Mouse (Mus musculus): ENCODE data around the gene Unc5c.
A peak's percentile ranks its signal among the peaks of the same experiment; 100 is the strongest.

GRCm38 (mm10) chr3:141838864-141839263 lies 373.8 kb downstream of the Unc5c start:
- TF ChIP-seq CTCF (IDR thresholded peaks at IDR 0.05; ENCODE audit: insufficient read depth, low read length) (peak; percentile 11; the same call in 1 of the 2 replicates), POLR2A (IDR thresholded peaks at IDR 0.05; ENCODE audit: borderline replicate concordance, extremely low read depth, low read depth, low read length) (no peak)

All from lung, adult 2 months (tissue).